ENCODE assay signal across 8 mouse cellular contexts in genomic region chr7:44335031-44335878, GRCm38 (mm10). TPM values are rescaled to one million over a fixed set of nuclear protein-coding genes. Genes with fewer than 3 reads are reported as not detected.
DNase-seq lines count a peak whose midpoint lies in the region; ATAC-seq and TF ChIP-seq lines count a peak whose summit lies in the region.
"Had no signal": no experiment of that assay in that cellular context is flagged by ENCODE, and none has a peak within 500 bp of the region (broad histone marks: within the 10 kb centered on the region; RNA-seq: fewer than 3 reads in every experiment).

No protein-coding gene starts in this region.

- ATAC-seq in embryonic facial prominence, embryonic 12.5 days (ENCODE audit: insufficient number of reproducible peaks, insufficient read depth, low FRiP score, low TSS enrichment), result peak; percentile 43; the same call in 1 of the 2 replicates
- 0 out of 2 replicates have a peak, but pooled peaks have one; percentile 16 for ATAC-seq in intestine, postnatal 0 days
- peak; percentile 76 for ATAC-seq in neural tube, embryonic 15.5 days (ENCODE audit: low FRiP score)

- no peaks in the 10 kb centered on the region for H3K9me3 ChIP-seq in embryonic facial prominence, embryonic 12.5 days
- no peaks in the 10 kb centered on the region for H3K9me3 ChIP-seq in intestine, postnatal 0 days (ENCODE audit: control insufficient read depth)
- no peaks in the 10 kb centered on the region for H3K9me3 ChIP-seq in neural tube, embryonic 15.5 days (replicated peaks)

- DNase-seq in layer of hippocampus, postnatal 25 days (ENCODE audit: extremely low spot score in 1 of 2, low spot score in 1 of 2), result peak; percentile 35 to 51
- DNase-seq in layer of hippocampus, adult 8-10 months (ENCODE audit: low spot score in 2 of 2), result no peak
- DNase-seq in cerebellum, adult 9-10 months, result peak; percentile 79
- no peak for DNase-seq in natural killer cell, adult 2 months (ENCODE audit: low spot score in 2 of 2)

- H3K4me1 ChIP-seq in embryonic facial prominence, embryonic 12.5 days, result peaks cover 8% of the 10 kb centered on the region
- H3K4me1 ChIP-seq in intestine, postnatal 0 days (replicated peaks; ENCODE audit: control insufficient read depth, insufficient read depth, low read length), result no peaks in the 10 kb centered on the region
- peaks cover 27% of the 10 kb centered on the region for H3K4me1 ChIP-seq in neural tube, embryonic 15.5 days

- H3K27me3 ChIP-seq in embryonic facial prominence, embryonic 12.5 days, result peaks cover 80% of the 10 kb centered on the region
- H3K27me3 ChIP-seq in intestine, postnatal 0 days (replicated peaks; ENCODE audit: control insufficient read depth, insufficient read depth, low read length), result peaks cover 53% of the 10 kb centered on the region
- H3K27me3 ChIP-seq in neural tube, embryonic 15.5 days (replicated peaks), result no peaks in the 10 kb centered on the region; the same call in 1 of the 2 replicates

- peak overlapping the region; percentile 45 for H3K4me3 ChIP-seq in embryonic facial prominence, embryonic 12.5 days
- H3K4me3 ChIP-seq in intestine, postnatal 0 days (ENCODE audit: low read depth, low read length), result peak overlapping the region; percentile 20; the same call in 1 of the 2 replicates
- peak overlapping the region; percentile 54 for H3K4me3 ChIP-seq in neural tube, embryonic 15.5 days (replicated peaks)

- TF ChIP-seq CTCF in intestine, postnatal 0 days (IDR thresholded peaks at IDR 0.05; ENCODE audit: low read depth), result no peak

- H3K9ac ChIP-seq in embryonic facial prominence, embryonic 12.5 days, result peak overlapping the region; percentile 36; the same call in 1 of the 2 replicates
- H3K9ac ChIP-seq in intestine, postnatal 0 days (ENCODE audit: low read depth, low read length), result no peak overlapping the region
- H3K9ac ChIP-seq in neural tube, embryonic 15.5 days (replicated peaks), result peak overlapping the region; percentile 74

- H3K36me3 ChIP-seq in embryonic facial prominence, embryonic 12.5 days, result no peaks in the 10 kb centered on the region
- no peaks in the 10 kb centered on the region for H3K36me3 ChIP-seq in intestine, postnatal 0 days (ENCODE audit: control insufficient read depth, insufficient read depth)
- peaks cover 16% of the 10 kb centered on the region for H3K36me3 ChIP-seq in neural tube, embryonic 15.5 days

- 4% methylated on average over 27 of the region's 40 CpGs for WGBS in embryonic facial prominence, embryonic 12.5 days
- WGBS in intestine, postnatal 0 days, result 6% methylated on average over 20 of the region's 40 CpGs
- WGBS in neural tube, embryonic 15.5 days, result 3% methylated on average over 23 of the region's 40 CpGs

- H3K4me2 ChIP-seq in embryonic facial prominence, embryonic 12.5 days (replicated peaks), result peak overlapping the region; percentile 90
- H3K4me2 ChIP-seq in intestine, postnatal 0 days (replicated peaks; ENCODE audit: low read depth), result peak overlapping the region; percentile 54
- H3K4me2 ChIP-seq in neural tube, embryonic 15.5 days, result peak overlapping the region; percentile 83

- H3K27ac ChIP-seq in embryonic facial prominence, embryonic 12.5 days, result 0 out of 2 replicates have a peak overlapping the region, but pooled peaks have one; percentile 36
- no peak overlapping the region for H3K27ac ChIP-seq in intestine, postnatal 0 days (ENCODE audit: low read depth, low read length)
- peak overlapping the region; percentile 91 for H3K27ac ChIP-seq in neural tube, embryonic 15.5 days (replicated peaks)

RNA-seq across cellular contexts. Expression of gene Shank1, which starts 25.2 kb away (rescaled TPM):
- total RNA-seq in layer of hippocampus, postnatal 25 days (2021), result 100 to 1,000 TPM; 502 to 670 TPM
- total RNA-seq in layer of hippocampus, adult 8-10 months (2022), result 100 to 1,000 TPM; 568 to 623 (median 583) TPM
- 2.4 and 3.8 TPM in 2 replicates for polyA plus RNA-seq in embryonic facial prominence, embryonic 12.5 days (2016; fragmentation: Nextera tagmentation; extraction: Ambion mirVana)
- polyA plus RNA-seq in intestine, postnatal 0 days (2015; fragmentation: Nextera tagmentation; extraction: Ambion mirVana), result 0.39 and 0.44 TPM in 2 replicates
- 38.1 and 47.6 TPM in 2 replicates for polyA plus RNA-seq in neural tube, embryonic 15.5 days (2015; fragmentation: Nextera tagmentation; extraction: Ambion mirVana)
- total RNA-seq: liver, adult 2 months had no signal

RNA-seq across cellular contexts. Expression of gene Clec11a, which starts 28.6 kb away (rescaled TPM):
- 1 to 10 TPM; 3.1 to 3.5 TPM for total RNA-seq in layer of hippocampus, postnatal 25 days (2021)
- 1 to 10 TPM; 3.6 to 4.2 (median 3.6) TPM for total RNA-seq in layer of hippocampus, adult 8-10 months (2022)
- polyA plus RNA-seq in embryonic facial prominence, embryonic 12.5 days (2016; fragmentation: Nextera tagmentation; extraction: Ambion mirVana), result 1.9 and 2.3 TPM in 2 replicates
- 3.5 and 3.8 TPM in 2 replicates for polyA plus RNA-seq in intestine, postnatal 0 days (2015; fragmentation: Nextera tagmentation; extraction: Ambion mirVana)
- 4.8 and 5.5 TPM in 2 replicates for polyA plus RNA-seq in neural tube, embryonic 15.5 days (2015; fragmentation: Nextera tagmentation; extraction: Ambion mirVana)

RNA-seq across cellular contexts. Expression of gene Syt3, which starts 48.6 kb away (rescaled TPM):
- 10 to 100 TPM; 91.3 to 92.1 TPM for total RNA-seq in layer of hippocampus, postnatal 25 days (2021)
- 10 to 100 TPM; 82.9 to 94.7 (median 87.0) TPM for total RNA-seq in layer of hippocampus, adult 8-10 months (2022)
- 2.9 and 3.3 TPM in 2 replicates for polyA plus RNA-seq in embryonic facial prominence, embryonic 12.5 days (2016; fragmentation: Nextera tagmentation; extraction: Ambion mirVana)
- polyA plus RNA-seq in intestine, postnatal 0 days (2015; fragmentation: Nextera tagmentation; extraction: Ambion mirVana), result 0.55 and 0.58 TPM in 2 replicates
- 67.0 and 75.4 TPM in 2 replicates for polyA plus RNA-seq in neural tube, embryonic 15.5 days (2015; fragmentation: Nextera tagmentation; extraction: Ambion mirVana)

RNA-seq across cellular contexts. Expression of gene 1700008O03Rik, which starts 50.4 kb away (rescaled TPM):
- 1 to 10 TPM; 3.8 to 4.1 TPM for total RNA-seq in layer of hippocampus, postnatal 25 days (2021)
- 1 to 10 TPM; 2.2 to 4.3 (median 2.8) TPM for total RNA-seq in layer of hippocampus, adult 8-10 months (2022)
- 0.86 and 1.1 TPM in 2 replicates for polyA plus RNA-seq in embryonic facial prominence, embryonic 12.5 days (2016; fragmentation: Nextera tagmentation; extraction: Ambion mirVana)
- polyA plus RNA-seq in intestine, postnatal 0 days (2015; fragmentation: Nextera tagmentation; extraction: Ambion mirVana), result 0.51 and 0.60 TPM in 2 replicates
- 2.5 and 3.4 TPM in 2 replicates for polyA plus RNA-seq in neural tube, embryonic 15.5 days (2015; fragmentation: Nextera tagmentation; extraction: Ambion mirVana)
- total RNA-seq: liver, adult 2 months had no signal

Comparison
In these comparisons a context has a peak if more than half of its experiments do, and no peak if none do; other contexts are left out.
1. DNase-seq: peak in layer of hippocampus, postnatal 25 days (2 of 2) and cerebellum, adult 9-10 months (single experiment); none in layer of hippocampus, adult 8-10 months (0 of 2) and natural killer cell, adult 2 months (0 of 2).
2. ATAC-seq: peak in every context shown above with its lines; median percentile 76 in neural tube, embryonic 15.5 days; 43 in embryonic facial prominence, embryonic 12.5 days; 16 in intestine, postnatal 0 days.
3. RNA of gene Syt3, which starts 48.6 kb away (polyA plus RNA-seq): 67.0 to 75.4 TPM in neural tube, embryonic 15.5 days; 2.9 to 3.3 TPM in embryonic facial prominence, embryonic 12.5 days and 0.55 to 0.58 TPM in intestine, postnatal 0 days; every median in the first group is over 10 times any median in the second.
4. Peak in every context shown above with its lines, with median percentiles within 50 percentile points of each other: H3K4me2 ChIP-seq and H3K4me3 ChIP-seq.